Mouse (Mus musculus) left cerebral cortex, postnatal 36 days (tissue): ENCODE data around the gene Prrt1. TPM values are rescaled to one million over a fixed set of nuclear protein-coding genes. Genes with fewer than 3 reads are reported as not detected.

Source experiments
- DNase-seq, 2 experiments: peaks; one replicate each; pipeline ENCODE4 v3.0.0; 2021 to 2022; ENCODE audit warnings: low spot score in 2 of 2, mixed read lengths in 1 of 2
- intact Hi-C: fragments of 180-260 bp; cut with DNase I; formaldehyde crosslinking; loops from one replicate; pipeline ENCODE4 v1.15.1; 2025
- total RNA-seq, 2 experiments: library from RNA; stranded (reverse); gene quantifications; 2 replicates each; pipeline ENCODE4 v1.2.3; 2021

Gene Prrt1
- total RNA-seq, 2 experiments from 2014 or later, result 148 to 168 TPM

- intact Hi-C loops, result no loop called here
Observed at GRCm38 (mm10) chr17:34681132-34681571, 51.8 kb downstream of the Prrt1 start.

GRCm38 (mm10) chr17:34681881-34682536 lies 52.7 kb downstream of the Prrt1 start:
- intact Hi-C loops, result no loop called here
- DNase-seq, result no peak

More at GRCm38 (mm10) chr17:34681132-34681571, 51.8 kb downstream of the Prrt1 start:
- no peak for DNase-seq

Other genes starting within 250 kb of the Prrt1 start
- gene BC051142, start 230.7 kb upstream of the Prrt1 start, total RNA-seq, result 1 to 10 TPM; 4.1 TPM
- gene Btnl4, start 152.2 kb upstream of the Prrt1 start, total RNA-seq, result not detected
- gene Btnl6, start 112.2 kb upstream of the Prrt1 start, total RNA-seq, result not detected
- gene Notch4, start 65.3 kb upstream of the Prrt1 start, total RNA-seq, result 10 to 100 TPM; 11.3 to 16.1 TPM
- 1 to 10 TPM; 2.6 to 2.9 TPM for gene Gpsm3, start 39.7 kb upstream of the Prrt1 start, total RNA-seq
- gene Pbx2, start 38.3 kb upstream of the Prrt1 start, total RNA-seq, result 10 to 100 TPM; 53.2 to 58.4 TPM
- gene Ager, start 31.7 kb upstream of the Prrt1 start, total RNA-seq, result under 1 TPM; 0.30 to 0.75 TPM
- gene Rnf5, start 25.8 kb upstream of the Prrt1 start, total RNA-seq, result 10 to 100 TPM; 66.9 to 72.0 TPM
- gene Agpat1, start 25.3 kb upstream of the Prrt1 start, total RNA-seq, result 100 to 1,000 TPM; 161 to 177 TPM
- gene Egfl8, start 13.6 kb upstream of the Prrt1 start, total RNA-seq, result 1 to 10 TPM; 2.7 to 3.3 TPM
- 10 to 100 TPM; 37.2 to 47.1 TPM for gene Ppt2, start 1.0 kb upstream of the Prrt1 start, total RNA-seq
- gene Fkbpl, start 15.2 kb downstream of the Prrt1 start, total RNA-seq, result 10 to 100 TPM; 12.3 to 14.1 TPM
- 10 to 100 TPM; 63.9 to 66.4 TPM for gene Atf6b, start 17.6 kb downstream of the Prrt1 start, total RNA-seq
- 1 to 10 TPM; 1.5 to 2.0 TPM for gene Tnxb, start 41.0 kb downstream of the Prrt1 start, total RNA-seq
- gene C4b, start 114.3 kb downstream of the Prrt1 start, total RNA-seq, result 10 to 100 TPM in 1 of 2 experiments, 1 to 10 TPM in 1; 8.3 to 11.4 TPM
- gene Cyp21a1, start 175.0 kb downstream of the Prrt1 start, total RNA-seq, result not detected
- gene Stk19, start 207.4 kb downstream of the Prrt1 start, total RNA-seq, result 10 to 100 TPM; 50.2 to 58.6 TPM
- 10 to 100 TPM; 39.4 to 45.4 TPM for gene Dxo, start 207.5 kb downstream of the Prrt1 start, total RNA-seq
- 10 to 100 TPM; 58.5 to 72.2 TPM for gene Skiv2l, start 220.7 kb downstream of the Prrt1 start, total RNA-seq
- 10 to 100 TPM; 35.5 to 36.6 TPM for gene Nelfe, start 220.9 kb downstream of the Prrt1 start, total RNA-seq
- under 1 TPM in 1 of 2 experiments, not detected in 1; 0.63 TPM for gene Cfb, start 233.0 kb downstream of the Prrt1 start, total RNA-seq
- gene Zbtb12, start 249.9 kb downstream of the Prrt1 start, total RNA-seq, result 1 to 10 TPM; 6.5 to 8.6 TPM